Mouse (Mus musculus) urinary bladder, postnatal 36 days (tissue): ENCODE data around the gene Gm11237.
"Not testable (repeated sequence)": the region's sequence is repeated elsewhere in the genome, so short reads cannot be mapped to it uniquely, and the experiment has no call there.

ENCODE experiments used
- DNase-seq, 2 experiments: peaks; one replicate each; pipeline ENCODE4 v3.0.0; 2022; ENCODE audit warnings: low spot score in 2 of 2, mixed read lengths in 1 of 2

Gene Gm11237

GRCm38 (mm10) chr4:73622684-73623083, at the start of gene Gm11237:
TSS of gene Gm11237 (plus strand) at chr4:73622984.
- not testable (repeated sequence) for DNase-seq

- DNase-seq = no peak
Measured at GRCm38 (mm10) chr4:73599248-73599647, 23.5 kb upstream of the Gm11237 start.

- not testable (repeated sequence) for DNase-seq
Measured at GRCm38 (mm10) chr4:73607581-73607980, 15.2 kb upstream of the Gm11237 start, which contains the start of gene Gm11238. TSS of gene Gm11238 (plus strand) at chr4:73607881.

GRCm38 (mm10) chr4:73637821-73638220, 15.0 kb downstream of the Gm11237 start, which contains the start of gene Gm11236:
TSS of gene Gm11236 (plus strand) at chr4:73638121.
- not testable (repeated sequence) for DNase-seq

GRCm38 (mm10) chr4:73661864-73662263, 39.1 kb downstream of the Gm11237 start:
- DNase-seq = not testable (repeated sequence)

- DNase-seq = not testable (repeated sequence)
Measured at GRCm38 (mm10) chr4:73668054-73668453, 45.3 kb downstream of the Gm11237 start, which contains the start of gene Gm11239. TSS of gene Gm11239 (plus strand) at chr4:73668354.
